Mouse (Mus musculus) E14TG2a.4 (cell line): ENCODE measurements around the gene Gm20388.

Experiments used
- CTCF ChIP-seq: conservative IDR thresholded peaks from 2 replicates; pipeline ENCODE4 v1.5.1; 2014; ENCODE audit warnings: low read length
- POU5F1 ChIP-seq: IDR thresholded peaks from 2 replicates; pipeline ENCODE4 v1.6.1; 2014; ENCODE audit warnings: low read length, borderline replicate concordance

DNA sequence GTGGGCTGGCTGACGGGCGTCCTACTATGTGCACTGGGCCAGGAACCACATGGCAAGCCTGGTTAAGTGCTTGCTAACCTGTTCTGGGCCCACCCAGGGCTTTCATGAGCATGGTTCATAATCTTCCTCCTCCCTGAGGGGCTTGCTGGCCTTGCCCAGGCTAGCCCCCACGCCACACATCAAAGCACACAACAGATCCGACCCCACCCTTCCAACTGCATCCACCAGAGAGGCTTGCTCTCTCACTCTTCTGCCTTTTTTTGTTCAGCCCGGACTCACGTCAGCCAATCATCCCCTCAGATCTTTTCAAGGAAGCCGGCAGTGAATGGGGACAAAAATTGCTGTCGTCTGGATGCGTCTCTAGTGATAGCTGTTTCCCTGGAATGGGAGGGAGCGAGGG, 430.5 kb downstream of the Gm20388 start:
- TF ChIP-seq CTCF (no peak), POU5F1 (no peak)
